Mouse (Mus musculus): ENCODE data around the gene Il1f10. TPM values are rescaled to one million over a fixed set of nuclear protein-coding genes. Genes with fewer than 3 reads are reported as not detected.

The Il1f10 gene
- not detected for total RNA-seq (2021)
- long read RNA-seq, experiment 1: 0 reads
- long read RNA-seq, experiment 2: 0 reads

GRCm38 (mm10) chr2:24290896-24291295 is at the start of gene Il1f10:
Il1f10 (plus strand) TSS chr2:24291196.
- DNase-seq: no peak

GRCm38 (mm10) chr2:24267503-24267902 is 23.5 kb upstream of the Il1f10 start:
- no peak for DNase-seq

GRCm38 (mm10) chr2:24273619-24274018 is 17.4 kb upstream of the Il1f10 start:
- DNase-seq: no peak

DNA sequence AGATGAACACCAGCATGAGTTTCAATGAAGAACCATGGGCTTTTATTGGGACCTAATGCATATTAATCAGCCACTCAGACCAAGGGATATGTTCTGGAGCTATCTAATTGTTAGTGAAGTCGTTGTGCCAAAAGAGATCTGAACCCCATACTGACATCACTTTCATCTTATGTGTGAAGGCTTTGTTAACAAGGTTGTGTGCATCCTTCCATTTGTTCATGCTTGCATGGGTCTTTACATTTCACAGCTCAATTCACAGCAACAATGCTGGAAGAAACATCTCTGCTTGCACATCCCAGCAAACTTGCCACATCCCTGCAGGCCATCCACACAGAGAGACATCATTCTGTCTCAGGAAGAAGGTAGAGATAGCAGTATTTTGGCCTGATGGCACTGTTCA is 15.8 kb upstream of the Il1f10 start:
- no peak for DNase-seq

DNA sequence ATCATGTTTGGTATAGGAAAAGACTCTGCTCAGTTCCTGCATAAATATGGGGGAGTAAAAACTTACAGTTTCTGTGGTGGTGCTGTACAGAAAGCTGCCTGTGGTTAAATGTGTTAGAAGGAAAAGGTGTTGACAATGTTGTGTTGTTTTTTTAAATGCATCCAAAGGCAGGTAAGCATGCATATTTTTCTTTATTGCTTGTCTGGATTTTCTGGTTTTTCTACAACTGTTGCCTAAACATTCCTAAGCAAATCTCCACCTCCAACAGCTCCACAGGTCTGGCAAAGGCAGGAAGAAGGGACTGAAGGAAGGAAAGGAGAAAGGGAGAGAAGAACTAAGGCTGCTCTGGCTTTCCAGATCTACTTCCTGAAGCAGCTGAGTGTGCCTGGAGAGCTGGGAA is 14.3 kb upstream of the Il1f10 start, which contains the start of gene Il1f5:
Il1f5 (plus strand) TSS at position 301 of the 400 bp plus-strand sequence.
- DNase-seq: no peak

DNA sequence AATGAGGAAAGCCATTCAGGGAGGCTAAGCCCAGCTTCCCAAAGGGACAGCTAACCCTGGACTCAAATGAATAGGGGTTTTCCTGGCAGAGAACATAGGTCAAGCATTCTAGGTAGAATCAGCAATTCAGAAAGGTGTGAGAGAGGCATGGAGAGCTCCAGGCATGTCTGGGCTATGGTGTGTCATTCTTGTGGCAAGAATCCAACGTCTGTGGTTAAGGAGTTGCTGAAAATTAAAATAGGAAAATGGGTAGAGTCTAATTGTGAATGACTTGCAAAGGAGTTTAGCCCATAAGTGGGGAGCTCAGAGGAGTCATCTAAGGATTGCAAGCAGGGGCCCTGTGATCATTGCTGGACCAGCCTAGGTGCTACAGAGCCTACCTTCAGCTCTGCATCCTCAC is 3.6 kb downstream of the Il1f10 start:
- DNase-seq: no peak

GRCm38 (mm10) chr2:24296837-24297236 is 5.8 kb downstream of the Il1f10 start:
- peak in 1 of 2 experiments; percentile 31 for DNase-seq

DNA sequence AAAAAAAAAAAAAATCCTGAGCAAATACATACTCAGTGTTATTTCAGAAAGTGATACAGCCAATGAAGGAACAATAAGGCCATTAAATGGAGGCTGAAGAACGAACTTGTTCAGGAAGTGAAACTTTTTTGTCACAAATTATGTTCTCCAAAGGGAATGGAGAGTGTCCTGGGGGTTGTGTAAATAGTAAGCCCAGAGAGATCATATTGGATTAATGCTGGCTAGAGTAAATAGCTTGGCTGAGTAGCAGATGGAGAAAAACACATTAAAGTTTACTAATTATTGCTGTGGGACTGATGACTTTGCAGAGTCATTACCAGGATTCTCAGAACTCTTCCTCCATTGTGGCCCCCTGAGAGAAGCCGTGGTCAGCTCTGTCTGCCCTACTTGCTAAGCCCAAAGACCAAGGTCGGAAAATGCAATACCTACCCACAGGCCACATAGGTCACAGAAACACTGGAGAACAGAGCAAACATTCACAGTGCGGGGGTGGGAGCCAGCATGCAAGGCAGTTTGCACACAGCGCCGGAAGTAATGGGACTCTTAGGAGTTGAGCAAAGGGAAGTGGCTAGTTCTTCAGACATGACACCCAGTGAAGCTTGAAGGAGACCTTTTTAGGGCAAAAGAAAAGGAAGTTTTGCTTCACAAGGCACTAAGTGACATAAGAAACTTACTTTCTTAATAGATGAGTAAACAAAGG is 20.5 kb downstream of the Il1f10 start:
- DNase-seq: peak; percentile 2 to 11

- DNase-seq: no peak
Measured at GRCm38 (mm10) chr2:24316919-24317318, 25.9 kb downstream of the Il1f10 start.

GRCm38 (mm10) chr2:24317919-24318598 is 27.1 kb downstream of the Il1f10 start:
- no peak for DNase-seq

DNA sequence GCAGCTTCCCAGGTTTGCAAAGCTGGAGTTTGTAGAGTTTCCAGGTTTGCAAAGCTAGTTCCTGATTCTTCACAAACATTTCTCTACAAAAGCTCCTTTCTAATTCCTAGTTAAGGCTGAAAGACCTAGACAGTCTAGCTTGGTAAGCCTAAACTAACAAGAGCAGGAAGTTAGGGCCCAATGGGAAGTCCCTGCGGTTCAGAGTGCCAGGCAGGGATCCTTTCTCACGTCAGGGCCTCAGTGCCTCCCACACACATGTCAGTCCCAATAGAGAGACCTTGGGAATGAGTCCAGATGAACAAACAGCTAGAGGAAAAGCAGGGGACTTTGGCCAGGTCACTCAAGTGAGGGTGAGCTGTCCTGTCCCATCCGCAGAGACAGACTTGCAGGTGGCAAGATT is 44.3 kb downstream of the Il1f10 start:
- DNase-seq: peak; percentile 43 to 49

DNA sequence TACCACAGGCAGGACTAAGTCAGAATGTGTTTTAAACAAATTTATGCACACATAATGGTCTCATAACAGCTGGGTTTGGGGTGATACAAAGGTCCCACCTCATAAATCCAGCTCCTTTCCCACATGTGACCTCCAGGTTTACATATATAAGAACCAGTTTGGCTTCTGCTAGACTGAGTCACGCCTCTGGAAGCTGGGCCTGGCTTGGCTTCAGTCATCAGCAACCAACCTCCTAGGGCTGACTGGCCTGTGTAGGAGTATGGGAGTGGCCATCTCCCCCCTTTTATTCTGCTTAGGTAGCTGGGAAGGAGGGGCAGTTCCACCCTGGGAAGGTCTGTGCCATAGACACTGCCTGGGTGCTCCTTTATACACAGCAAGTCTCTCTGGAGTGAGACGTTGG is 45.5 kb downstream of the Il1f10 start, which contains the start of gene Il1rn:
Il1rn (plus strand) TSS at position 309 of the 400 bp plus-strand sequence.
- DNase-seq: no peak

GRCm38 (mm10) chr2:24341395-24341885 is 50.4 kb downstream of the Il1f10 start:
- DNase-seq: no peak

Other genes with a start within 250 kb of the Il1f10 start
- 10 to 100 TPM in 1 of 2 experiments, 1 to 10 TPM in 1; 7.8 to 19.4 TPM for gene Hnmt, start 241.8 kb upstream of the Il1f10 start, total RNA-seq (2021)
- not detected for gene Tbpl2, start 194.6 kb upstream of the Il1f10 start, total RNA-seq (2021)
- gene Il1f8, start 138.0 kb upstream of the Il1f10 start, total RNA-seq (2021): not detected
- not detected for gene Il1f9, start 104.7 kb upstream of the Il1f10 start, total RNA-seq (2021)
- gene Il1f6, start 75.8 kb upstream of the Il1f10 start, total RNA-seq (2021): not detected
- not detected for gene Il1f5, start 14.2 kb upstream of the Il1f10 start, total RNA-seq (2021)
- gene Il1rn, start 45.7 kb downstream of the Il1f10 start, total RNA-seq (2021): under 1 TPM; 0.16 to 0.79 TPM
- gene Psd4, start 76.4 kb downstream of the Il1f10 start, total RNA-seq (2021): 1 to 10 TPM; 1.5 to 2.4 TPM
- gene Pax8, start 184.4 kb downstream of the Il1f10 start, total RNA-seq (2021): not detected